Mouse (Mus musculus) bone marrow, adult 2 months (tissue): ENCODE results near the gene Atp10a.

Source experiments
- CTCF ChIP-seq: fragments of 200-500 bp; IDR thresholded peaks from 2 replicates; pipeline ENCODE4 v1.5.1; 2011; ENCODE audit warnings: low read length, control low read depth; ENCODE audit not compliant: control insufficient read depth, insufficient read depth
- POLR2A ChIP-seq: fragments of 200-500 bp; IDR thresholded peaks from 2 replicates; pipeline ENCODE4 v1.6.1; 2011; ENCODE audit warnings: low read depth, mild to moderate bottlenecking, control low read depth, low read length, borderline replicate concordance; ENCODE audit not compliant: control insufficient read depth

- TF ChIP-seq CTCF (no peak), POLR2A (no peak)
These were observed 34.3 kb downstream of the Atp10a start for GRCm38 (mm10) chr7:58690069-58690923.
